Mouse (Mus musculus) hematopoietic stem cell, adult 5-6 weeks (primary cell): ENCODE results near the gene Rasgrp1. TPM values are rescaled to one million over a fixed set of nuclear protein-coding genes. Genes with fewer than 3 reads are reported as not detected.
A peak's percentile ranks its signal among the peaks of the same experiment; 100 is the strongest.

Experiments
- ATAC-seq, 2 experiments: fragments of 125-278 bp in 1 of 2; replicated peaks in 1 of 2; 2 replicates each; pipeline ENCODE4 v1.8.0; 2016 to 2017; ENCODE audit warnings: inconsistent platforms in 2 of 2, mild to moderate bottlenecking in 2 of 2, moderate number of reproducible peaks in 2 of 2, low read depth in 1 of 2, moderate TSS enrichment in 1 of 2; ENCODE audit not compliant: low FRiP score in 2 of 2, poor library complexity in 2 of 2, severe bottlenecking in 2 of 2, insufficient read depth in 1 of 2, low TSS enrichment in 1 of 2
- total RNA-seq: library from RNA; stranded (forward); fragments of 172-1452, 232-1000 nt; gene quantifications from 2 replicates; pipeline ENCODE4 v1.2.3, GENCODE M21; 2017

The Rasgrp1 gene
- 0.50 and 0.99 TPM in 2 replicates for total RNA-seq

- peak; percentile 35 to 39; a peak in 3 of 4 replicates for ATAC-seq
These were observed at the start of gene Rasgrp1 for GRCm38 (mm10) chr2:117342547-117343239. Gene Rasgrp1, minus strand, starts transcription at chr2:117343001.

- no peak for ATAC-seq
These were observed 47.4 kb upstream of the Rasgrp1 start for GRCm38 (mm10) chr2:117389925-117390892.

GRCm38 (mm10) chr2:117389460-117389859 lies 46.7 kb upstream of the Rasgrp1 start:
- no peak for ATAC-seq

- ATAC-seq: no peak
These were observed 45.3 kb upstream of the Rasgrp1 start for GRCm38 (mm10) chr2:117388121-117388520.

- no peak for ATAC-seq
These were observed 44.3 kb upstream of the Rasgrp1 start for GRCm38 (mm10) chr2:117386981-117387705.

GRCm38 (mm10) chr2:117386036-117386590 lies 43.3 kb upstream of the Rasgrp1 start:
- no peak for ATAC-seq

- ATAC-seq: no peak
These were observed 38.5 kb upstream of the Rasgrp1 start for GRCm38 (mm10) chr2:117381314-117381713.

GRCm38 (mm10) chr2:117374293-117374830 lies 31.6 kb upstream of the Rasgrp1 start:
- ATAC-seq: no peak

- no peak for ATAC-seq
These were observed 28.9 kb upstream of the Rasgrp1 start for GRCm38 (mm10) chr2:117371706-117372105.

- ATAC-seq: no peak
These were observed 23.7 kb upstream of the Rasgrp1 start for GRCm38 (mm10) chr2:117366478-117366877.

GRCm38 (mm10) chr2:117364056-117364455 lies 21.3 kb upstream of the Rasgrp1 start:
- no peak for ATAC-seq

- no peak for ATAC-seq
These were observed 15.1 kb upstream of the Rasgrp1 start for GRCm38 (mm10) chr2:117357939-117358338.

- peak; percentile 75 to 86 for ATAC-seq
These were observed 9.7 kb upstream of the Rasgrp1 start for GRCm38 (mm10) chr2:117352305-117353123.

GRCm38 (mm10) chr2:117350138-117350537 lies 7.3 kb upstream of the Rasgrp1 start:
- ATAC-seq: no peak

GRCm38 (mm10) chr2:117343240-117343624 lies 431 bp upstream of the Rasgrp1 start:
- no peak for ATAC-seq

GRCm38 (mm10) chr2:117342090-117342546 lies 683 bp downstream of the Rasgrp1 start:
- peak; percentile 57 to 81 for ATAC-seq
